Mouse (Mus musculus) lung, postnatal 0 days (tissue): ENCODE measurements at regions not wholly inside any gene's neighbourhood (a gene's known extent, or its start where the extent isn't known, plus 50 kb on each side); places are given as distances from the start of the nearest gene placed in this dataset.

Experiments used
- ATAC-seq: fragments of 200-750 bp; cut with Nextera tagmentation; 2 replicates; pipeline ENCODE4 v1.8.0; 2017; ENCODE audit warnings: moderate library complexity
- DNase-seq: peaks from one replicate; pipeline ENCODE4 v3.0.0-alpha.2; 2016; ENCODE audit warnings: low spot score
- H3K27ac ChIP-seq: fragments of 300-500 bp; sonication (generic); 2 replicates; pipeline ENCODE4 v1.5.1; 2014; ENCODE audit warnings: antibody characterized with exemption, mild to moderate bottlenecking, low read length, mixed read lengths
- H3K27me3 ChIP-seq: fragments of 300-500 bp; sonication (generic); replicated peaks from 2 replicates; pipeline ENCODE4 v1.6.1; 2014; ENCODE audit warnings: low read length, mixed read lengths; ENCODE audit not compliant: insufficient read depth
- H3K36me3 ChIP-seq: fragments of 300-500 bp; sonication (generic); 2 replicates; pipeline ENCODE4 v1.6.1; 2014; ENCODE audit warnings: low read length, mixed read lengths; ENCODE audit not compliant: insufficient read depth
- H3K4me1 ChIP-seq: fragments of 300-500 bp; sonication (generic); 2 replicates; pipeline ENCODE4 v1.6.1; 2014; ENCODE audit warnings: antibody characterized with exemption, low read depth, low read length, mixed read lengths; ENCODE audit not compliant: insufficient read depth
- H3K4me2 ChIP-seq: fragments of 300-500 bp; sonication (generic); replicated peaks from 2 replicates; pipeline ENCODE4 v1.6.1; 2014; ENCODE audit warnings: low read depth, mild to moderate bottlenecking, low read length, moderate library complexity, mixed read lengths
- H3K4me3 ChIP-seq: fragments of 300-500 bp; sonication (generic); 2 replicates; pipeline ENCODE4 v1.5.1; 2014; ENCODE audit warnings: low read depth, low read length
- H3K9ac ChIP-seq: fragments of 300-500 bp; sonication (generic); replicated peaks from 2 replicates; pipeline ENCODE4 v1.6.1; 2014; ENCODE audit warnings: low read depth, mild to moderate bottlenecking
- H3K9me3 ChIP-seq: fragments of 300-500 bp; sonication (generic); 2 replicates; pipeline ENCODE4 v1.6.1; 2016; ENCODE audit warnings: low read length, mixed read lengths
- CTCF ChIP-seq: IDR thresholded peaks from 2 replicates; pipeline ENCODE4 v1.5.1; 2016; ENCODE audit warnings: antibody characterized with exemption, mild to moderate bottlenecking
- EP300 ChIP-seq: IDR thresholded peaks from 2 replicates; pipeline ENCODE4 v1.6.1; 2016; ENCODE audit warnings: antibody characterized with exemption, mild to moderate bottlenecking, control low read depth
- WGBS: fragments of 180-500 bp; shearing (Covaris S2); extraction: QIAGEN DNeasy Blood & Tissue Kit; methylation state at CpG from one replicate; pipeline ENCODE4 v1.1.7; 2014; 5-methylcytosine and 5-hydroxymethylcytosine counted together

GRCm38 (mm10) chrX:19202542-19202941, 278.6 kb downstream of the Tex13c3 start:
- H3K4me3 ChIP-seq = no peak overlapping the region
- no peak overlapping the region for H3K9ac ChIP-seq
- 81% methylated on average over 1 of the region's 1 CpGs for WGBS
- no peaks in the 10 kb centered on the region for H3K36me3 ChIP-seq
- no peak for DNase-seq
- TF ChIP-seq EP300 (no peak), CTCF (no peak)
- no peaks in the 10 kb centered on the region for H3K9me3 ChIP-seq
- no peaks in the 10 kb centered on the region for H3K27me3 ChIP-seq
- H3K4me2 ChIP-seq = no peak overlapping the region
- ATAC-seq = no peak
- H3K4me1 ChIP-seq = no peaks in the 10 kb centered on the region
- no peak overlapping the region for H3K27ac ChIP-seq

DNA sequence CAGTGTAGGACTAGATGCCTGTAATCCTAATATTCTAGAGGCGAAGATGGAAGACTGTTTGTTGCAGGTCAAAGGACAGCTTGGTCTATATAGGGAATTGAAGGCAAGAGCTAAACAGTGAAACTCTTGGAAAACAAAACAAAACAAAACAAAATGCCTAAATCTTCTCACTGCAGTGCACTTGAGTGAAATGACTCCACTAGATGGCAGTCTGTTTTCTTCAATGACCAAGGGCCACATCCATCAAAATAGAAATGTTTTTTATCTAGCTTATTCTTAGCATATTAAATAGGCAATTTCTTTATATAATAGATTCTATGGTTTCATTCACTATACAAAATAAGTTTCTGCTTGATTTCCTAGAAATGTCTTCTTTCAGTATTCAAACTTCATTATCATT, 279.7 kb downstream of the Tex13c3 start:
- 78% methylated on average over 1 of the region's 1 CpGs for WGBS
- ATAC-seq (no peak), DNase-seq (peak; percentile 8)
- Histone ChIP-seq H3K27ac (no peak overlapping the region), H3K4me1 (no peaks in the 10 kb centered on the region), H3K4me3 (no peak overlapping the region), H3K9ac (no peak overlapping the region), H3K36me3 (no peaks in the 10 kb centered on the region), H3K4me2 (no peak overlapping the region), H3K9me3 (no peaks in the 10 kb centered on the region), H3K27me3 (no peaks in the 10 kb centered on the region)
- TF ChIP-seq EP300 (no peak), CTCF (peak; percentile 54)

DNA sequence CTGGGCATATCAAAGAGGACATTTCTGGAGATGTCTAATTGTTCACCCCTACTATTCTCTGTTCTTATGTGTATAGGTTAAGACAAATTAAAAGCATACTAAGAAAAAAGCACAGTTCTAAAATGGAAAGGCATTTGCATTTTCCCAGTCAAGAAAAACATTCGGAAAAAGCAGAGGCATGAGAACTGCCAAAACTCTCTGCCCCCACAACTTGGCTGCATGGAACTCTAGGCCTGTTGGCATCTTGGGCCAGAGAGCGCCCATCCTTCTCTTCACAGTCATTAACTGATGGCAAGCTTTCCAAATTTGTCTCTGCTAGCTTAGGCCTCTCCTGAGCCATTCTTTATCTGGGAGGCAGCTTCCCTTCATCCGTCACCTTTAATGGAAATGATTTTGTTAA, 281.6 kb downstream of the Tex13c3 start:
- H3K4me2 ChIP-seq = no peak overlapping the region
- H3K9me3 ChIP-seq = no peaks in the 10 kb centered on the region
- WGBS = 90% methylated on average over 3 of the region's 3 CpGs
- H3K4me1 ChIP-seq = no peaks in the 10 kb centered on the region
- no peak overlapping the region for H3K4me3 ChIP-seq
- no peak for ATAC-seq
- no peaks in the 10 kb centered on the region for H3K27me3 ChIP-seq
- TF ChIP-seq CTCF (no peak), EP300 (no peak)
- no peaks in the 10 kb centered on the region for H3K36me3 ChIP-seq
- DNase-seq = no peak
- no peak overlapping the region for H3K27ac ChIP-seq
- no peak overlapping the region for H3K9ac ChIP-seq

- 49% methylated on average over 2 of the region's 2 CpGs for WGBS
- no peak for ATAC-seq
Measured at GRCm38 (mm10) chrX:19168983-19169382, 312.1 kb downstream of the Tex13c3 start.

GRCm38 (mm10) chrX:19168546-19168945, 312.6 kb downstream of the Tex13c3 start:
- ATAC-seq = no peak
- no peak overlapping the region; the same call in 1 of the 2 replicates for H3K4me2 ChIP-seq
- no peaks in the 10 kb centered on the region for H3K36me3 ChIP-seq
- no peak overlapping the region for H3K9ac ChIP-seq
- no peaks in the 10 kb centered on the region for H3K27me3 ChIP-seq
- no peaks in the 10 kb centered on the region for H3K4me1 ChIP-seq
- 44% methylated on average over 5 of the region's 5 CpGs for WGBS
- H3K27ac ChIP-seq = no peak overlapping the region
- TF ChIP-seq EP300 = no peak
- TF ChIP-seq CTCF = no peak
- no peak for DNase-seq
- H3K9me3 ChIP-seq = no peaks in the 10 kb centered on the region
- no peak overlapping the region for H3K4me3 ChIP-seq

More at GRCm38 (mm10) chrX:19168983-19169382, 312.1 kb downstream of the Tex13c3 start:
- H3K4me3 ChIP-seq = no peak overlapping the region
- no peaks in the 10 kb centered on the region for H3K36me3 ChIP-seq
- no peak for DNase-seq
- no peaks in the 10 kb centered on the region for H3K9me3 ChIP-seq
- no peak for TF ChIP-seq EP300
- TF ChIP-seq CTCF = no peak
- H3K4me2 ChIP-seq = no peak overlapping the region
- no peak overlapping the region for H3K27ac ChIP-seq
- no peaks in the 10 kb centered on the region for H3K4me1 ChIP-seq
- no peaks in the 10 kb centered on the region for H3K27me3 ChIP-seq
- no peak overlapping the region for H3K9ac ChIP-seq

DNA sequence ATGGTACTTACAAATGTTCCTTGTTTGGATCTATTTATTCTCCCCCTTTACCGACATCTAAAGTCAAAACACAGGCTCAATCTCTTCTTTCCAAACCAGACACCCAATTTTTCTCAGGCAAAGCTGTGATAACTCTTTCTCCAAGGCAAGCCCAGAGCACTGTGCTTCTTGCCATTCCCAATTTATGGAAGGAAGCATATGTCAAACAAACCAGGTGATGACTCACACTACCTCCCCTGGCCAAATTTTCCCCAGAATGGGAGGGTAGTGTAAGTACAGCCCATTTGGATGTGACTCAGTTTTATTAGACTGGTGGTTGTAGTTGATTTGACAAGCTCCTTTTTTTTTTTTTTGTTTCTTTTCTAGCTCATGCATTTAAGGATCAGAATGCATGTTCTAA, 313.0 kb downstream of the Tex13c3 start:
- H3K9me3 ChIP-seq = no peaks in the 10 kb centered on the region
- no peak for DNase-seq
- 0 out of 2 replicates have a peak, but pooled peaks have one; percentile 6 for TF ChIP-seq EP300
- TF ChIP-seq CTCF = no peak
- peak; percentile 50 for ATAC-seq
- no peaks in the 10 kb centered on the region for H3K27me3 ChIP-seq
- no peak overlapping the region for H3K9ac ChIP-seq
- no peak overlapping the region for H3K4me3 ChIP-seq
- H3K4me2 ChIP-seq = no peak overlapping the region; the same call in 1 of the 2 replicates
- no peaks in the 10 kb centered on the region for H3K4me1 ChIP-seq
- no peaks in the 10 kb centered on the region for H3K36me3 ChIP-seq
- 46% methylated on average over 1 of the region's 1 CpGs for WGBS
- H3K27ac ChIP-seq = no peak overlapping the region
